Mouse (Mus musculus): ENCODE measurements around the gene Tmem169.

Gene Tmem169

DNA sequence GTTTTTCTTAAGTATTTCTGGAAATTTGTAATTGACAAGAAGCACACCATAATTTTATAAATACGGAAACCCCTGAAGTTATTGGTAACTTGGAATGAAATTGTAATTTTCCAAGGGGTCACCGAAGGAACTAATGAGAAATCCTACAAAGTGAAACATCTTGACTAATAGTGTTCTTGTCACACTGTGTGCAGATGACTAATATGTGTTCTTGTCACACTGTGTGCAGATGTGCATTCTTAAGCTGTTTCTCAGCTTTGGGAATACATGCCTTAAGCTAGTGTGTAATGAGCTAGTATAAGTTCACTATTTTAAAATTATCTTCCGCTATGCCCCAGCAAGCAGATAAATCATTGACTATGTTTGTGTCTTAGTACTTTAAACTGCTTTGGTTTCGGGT is 39.1 kb downstream of the Tmem169 start:
- no peak for DNase-seq (ENCODE audit: low read depth, low spot score)

GRCm38 (mm10) chr1:72326162-72326821 is 42.1 kb downstream of the Tmem169 start:
- peak; percentile 30 for DNase-seq (ENCODE audit: low read depth, low spot score)

GRCm38 (mm10) chr1:72334807-72335206 is 50.6 kb downstream of the Tmem169 start:
- no peak for DNase-seq (ENCODE audit: low read depth, low spot score)

DNA sequence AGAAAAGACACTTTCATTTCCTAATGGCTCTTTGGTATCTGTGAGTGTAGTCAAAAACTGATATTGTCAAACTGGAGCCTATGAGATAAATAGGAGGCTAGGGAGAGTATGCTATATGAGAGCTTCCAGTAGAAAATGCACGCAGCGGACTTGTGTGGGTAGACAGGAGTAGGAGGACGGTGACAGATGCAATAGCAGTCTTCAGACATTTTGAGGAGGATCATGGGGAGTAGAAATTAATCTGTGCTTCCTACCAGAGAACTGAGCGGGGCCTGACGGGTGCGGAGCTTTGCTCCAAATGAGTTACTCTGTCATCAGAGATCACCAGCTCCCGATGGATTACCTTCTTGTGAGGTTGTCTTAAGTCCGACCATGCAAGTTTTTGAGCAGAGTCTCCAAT is 52.6 kb downstream of the Tmem169 start:
- DNase-seq (ENCODE audit: low read depth, low spot score), result no peak

- no peak for DNase-seq (ENCODE audit: low read depth, low spot score)
Observed at GRCm38 (mm10) chr1:72338341-72338740, 54.2 kb downstream of the Tmem169 start.

GRCm38 (mm10) chr1:72347873-72348272 is 63.7 kb downstream of the Tmem169 start:
- no peak for DNase-seq (ENCODE audit: low read depth, low spot score)

Data from skeletal muscle tissue, adult 2 months (tissue).